Mouse (Mus musculus): ENCODE results near the gene Rps12. TPM values are rescaled to one million over a fixed set of nuclear protein-coding genes. Genes with fewer than 3 reads are reported as not detected.

Gene Rps12
- polyA plus RNA-seq (2014; fragmentation: Illumina TruSeq; extraction: RNeasy Lipid Tissue Mini Kit (QIAGEN cat#74804); ENCODE audit: low read depth, low replicate concordance), result 189 TPM

GRCm38 (mm10) chr10:23787062-23787821, at the start of gene Rps12:
Gene Rps12, minus strand, starts transcription at chr10:23787275.

GRCm38 (mm10) chr10:23796551-23797503, 9.8 kb upstream of the Rps12 start, which contains the start of gene Slc18b1:
Gene Slc18b1, plus strand, starts transcription at chr10:23796986.

Other genes with a start within 250 kb of the Rps12 start
- gene Slc18b1, start 9.7 kb upstream of the Rps12 start, polyA plus RNA-seq (2014; fragmentation: Illumina TruSeq; extraction: RNeasy Lipid Tissue Mini Kit (QIAGEN cat#74804); ENCODE audit: low read depth, low replicate concordance), result 2.9 TPM
- gene Vnn3, start 64.2 kb upstream of the Rps12 start, polyA plus RNA-seq (2014; fragmentation: Illumina TruSeq; extraction: RNeasy Lipid Tissue Mini Kit (QIAGEN cat#74804); ENCODE audit: low read depth, low replicate concordance), result 0.73 TPM
- gene Vnn1, start 107.4 kb upstream of the Rps12 start, polyA plus RNA-seq (2014; fragmentation: Illumina TruSeq; extraction: RNeasy Lipid Tissue Mini Kit (QIAGEN cat#74804); ENCODE audit: low read depth, low replicate concordance), result 1.8 TPM
- not detected for gene Taar1, start 133.1 kb upstream of the Rps12 start, polyA plus RNA-seq (2014; fragmentation: Illumina TruSeq; extraction: RNeasy Lipid Tissue Mini Kit (QIAGEN cat#74804); ENCODE audit: low read depth, low replicate concordance)
- gene Taar2, start 151.3 kb upstream of the Rps12 start, polyA plus RNA-seq (2014; fragmentation: Illumina TruSeq; extraction: RNeasy Lipid Tissue Mini Kit (QIAGEN cat#74804); ENCODE audit: low read depth, low replicate concordance), result not detected
- gene Taar3, start 162.3 kb upstream of the Rps12 start, polyA plus RNA-seq (2014; fragmentation: Illumina TruSeq; extraction: RNeasy Lipid Tissue Mini Kit (QIAGEN cat#74804); ENCODE audit: low read depth, low replicate concordance), result not detected
- not detected for gene Taar4, start 173.2 kb upstream of the Rps12 start, polyA plus RNA-seq (2014; fragmentation: Illumina TruSeq; extraction: RNeasy Lipid Tissue Mini Kit (QIAGEN cat#74804); ENCODE audit: low read depth, low replicate concordance)
- gene Taar5, start 183.4 kb upstream of the Rps12 start, polyA plus RNA-seq (2014; fragmentation: Illumina TruSeq; extraction: RNeasy Lipid Tissue Mini Kit (QIAGEN cat#74804); ENCODE audit: low read depth, low replicate concordance), result not detected
- gene Taar6, start 198.4 kb upstream of the Rps12 start, polyA plus RNA-seq (2014; fragmentation: Illumina TruSeq; extraction: RNeasy Lipid Tissue Mini Kit (QIAGEN cat#74804); ENCODE audit: low read depth, low replicate concordance), result not detected
- gene Taar7a, start 206.2 kb upstream of the Rps12 start, polyA plus RNA-seq (2014; fragmentation: Illumina TruSeq; extraction: RNeasy Lipid Tissue Mini Kit (QIAGEN cat#74804); ENCODE audit: low read depth, low replicate concordance), result not detected
- not detected for gene Taar7b, start 212.7 kb upstream of the Rps12 start, polyA plus RNA-seq (2014; fragmentation: Illumina TruSeq; extraction: RNeasy Lipid Tissue Mini Kit (QIAGEN cat#74804); ENCODE audit: low read depth, low replicate concordance)
- gene Taar7d, start 239.9 kb upstream of the Rps12 start, polyA plus RNA-seq (2014; fragmentation: Illumina TruSeq; extraction: RNeasy Lipid Tissue Mini Kit (QIAGEN cat#74804); ENCODE audit: low read depth, low replicate concordance), result not detected

Measured in testis, adult 10 weeks (tissue).